Mouse (Mus musculus) urinary bladder, postnatal 14 days (tissue): ENCODE measurements around the gene Lexm.

ENCODE experiments used
- DNase-seq: peaks from one replicate; pipeline ENCODE4 v3.0.0; 2021; ENCODE audit warnings: low spot score

Gene Lexm

GRCm38 (mm10) chr4:106617056-106617455 is at the start of gene Lexm:
Lexm (minus strand) TSS chr4:106617241.
- no peak for DNase-seq

- no peak for DNase-seq
Measured at GRCm38 (mm10) chr4:106666546-106666945, 49.5 kb upstream of the Lexm start.

- DNase-seq, result no peak
Measured at GRCm38 (mm10) chr4:106665673-106666072, 48.6 kb upstream of the Lexm start.

- DNase-seq, result no peak
Measured at GRCm38 (mm10) chr4:106665269-106665668, 48.2 kb upstream of the Lexm start.

GRCm38 (mm10) chr4:106664697-106665096 is 47.7 kb upstream of the Lexm start:
- no peak for DNase-seq

GRCm38 (mm10) chr4:106663956-106664470 is 47.0 kb upstream of the Lexm start:
- no peak for DNase-seq

- DNase-seq, result no peak
Measured at GRCm38 (mm10) chr4:106655681-106656080, 38.6 kb upstream of the Lexm start.

GRCm38 (mm10) chr4:106653051-106653450 is 36.0 kb upstream of the Lexm start:
- DNase-seq, result no peak

- no peak for DNase-seq
Measured at GRCm38 (mm10) chr4:106652546-106652945, 35.5 kb upstream of the Lexm start.

GRCm38 (mm10) chr4:106650833-106651527 is 33.9 kb upstream of the Lexm start, which contains the start of gene Pars2:
Pars2 (plus strand) TSS chr4:106651069.
- DNase-seq, result peak; percentile 97

GRCm38 (mm10) chr4:106647137-106647536 is 30.1 kb upstream of the Lexm start:
- no peak for DNase-seq

GRCm38 (mm10) chr4:106645797-106646196 is 28.8 kb upstream of the Lexm start:
- no peak for DNase-seq

- no peak for DNase-seq
Measured at GRCm38 (mm10) chr4:106644218-106644610, 27.2 kb upstream of the Lexm start.

GRCm38 (mm10) chr4:106643483-106644217 is 26.6 kb upstream of the Lexm start:
- no peak for DNase-seq

- DNase-seq, result no peak
Measured at GRCm38 (mm10) chr4:106634086-106634479, 17.0 kb upstream of the Lexm start.

GRCm38 (mm10) chr4:106633281-106634085 is 16.4 kb upstream of the Lexm start:
- DNase-seq, result peak; percentile 12

- no peak for DNase-seq
Measured at GRCm38 (mm10) chr4:106632313-106632712, 15.3 kb upstream of the Lexm start.

- DNase-seq, result peak; percentile 71
Measured at GRCm38 (mm10) chr4:106630333-106631220, 13.5 kb upstream of the Lexm start.

- DNase-seq, result peak; percentile 12
Measured at GRCm38 (mm10) chr4:106629374-106629773, 12.3 kb upstream of the Lexm start.

- DNase-seq, result peak; percentile 42
Measured at GRCm38 (mm10) chr4:106628650-106629360, 11.8 kb upstream of the Lexm start.

GRCm38 (mm10) chr4:106627809-106628208 is 10.8 kb upstream of the Lexm start:
- no peak for DNase-seq
